Mouse (Mus musculus): Measurements from ENCODE around the gene Hoxa10.

The Hoxa10 gene

DNA sequence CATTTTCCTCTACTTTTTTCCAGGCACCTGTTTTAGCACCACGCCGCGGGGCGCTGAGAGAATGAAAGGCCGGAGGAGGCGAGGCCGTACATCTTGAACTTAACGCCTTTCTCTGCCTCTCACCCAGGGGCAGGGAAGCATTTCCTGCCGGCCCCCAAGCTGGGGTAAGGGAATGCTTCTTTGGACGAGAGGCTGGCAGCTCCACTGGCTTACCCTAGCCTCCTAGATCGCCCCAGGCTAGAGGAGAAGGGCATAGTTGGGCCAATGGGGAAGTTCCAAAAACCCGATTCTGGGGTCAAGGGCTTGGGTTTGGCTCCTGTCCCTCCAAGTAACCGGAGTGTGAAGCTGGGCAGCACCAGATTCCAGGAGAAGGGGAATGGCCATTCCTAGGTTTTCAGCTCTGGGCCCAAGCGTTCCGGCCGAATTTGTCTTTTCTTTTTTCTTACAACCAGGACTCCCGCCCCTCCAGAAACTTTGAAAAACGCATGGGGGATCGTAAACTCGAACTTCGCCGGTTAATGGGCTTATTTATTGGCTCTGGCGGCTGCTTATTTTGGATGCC lies 7.6 kb downstream of the Hoxa10 start:
- no peak for TF ChIP-seq GATA4 (IDR thresholded peaks at IDR 0.05; ENCODE audit: insufficient replicate concordance, low read length)

DNA sequence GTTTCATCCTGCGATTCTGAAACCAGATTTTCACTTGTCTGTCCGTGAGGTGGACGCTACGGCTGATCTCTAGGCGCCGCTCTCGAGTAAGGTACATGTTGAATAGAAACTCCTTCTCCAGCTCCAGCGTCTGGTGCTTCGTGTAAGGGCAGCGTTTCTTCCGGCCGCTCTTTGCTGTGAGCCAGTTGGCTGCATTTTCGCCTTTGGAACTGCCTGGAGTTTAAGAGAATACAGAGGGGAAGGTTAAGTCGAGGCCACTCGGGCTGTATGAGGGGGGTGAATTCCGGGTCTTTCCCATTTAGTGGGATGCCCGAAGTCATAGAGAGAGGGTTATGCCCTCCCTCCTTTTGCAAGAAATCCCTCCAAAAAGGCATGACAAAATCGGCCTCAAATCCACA lies 8.1 kb downstream of the Hoxa10 start:
- TF ChIP-seq GATA4 (IDR thresholded peaks at IDR 0.05; ENCODE audit: insufficient replicate concordance, low read length), result no peak

GRCm38 (mm10) chr6:52231885-52232567 lies 8.6 kb downstream of the Hoxa10 start:
- no peak for TF ChIP-seq GATA4 (IDR thresholded peaks at IDR 0.05; ENCODE audit: insufficient replicate concordance, low read length)

DNA sequence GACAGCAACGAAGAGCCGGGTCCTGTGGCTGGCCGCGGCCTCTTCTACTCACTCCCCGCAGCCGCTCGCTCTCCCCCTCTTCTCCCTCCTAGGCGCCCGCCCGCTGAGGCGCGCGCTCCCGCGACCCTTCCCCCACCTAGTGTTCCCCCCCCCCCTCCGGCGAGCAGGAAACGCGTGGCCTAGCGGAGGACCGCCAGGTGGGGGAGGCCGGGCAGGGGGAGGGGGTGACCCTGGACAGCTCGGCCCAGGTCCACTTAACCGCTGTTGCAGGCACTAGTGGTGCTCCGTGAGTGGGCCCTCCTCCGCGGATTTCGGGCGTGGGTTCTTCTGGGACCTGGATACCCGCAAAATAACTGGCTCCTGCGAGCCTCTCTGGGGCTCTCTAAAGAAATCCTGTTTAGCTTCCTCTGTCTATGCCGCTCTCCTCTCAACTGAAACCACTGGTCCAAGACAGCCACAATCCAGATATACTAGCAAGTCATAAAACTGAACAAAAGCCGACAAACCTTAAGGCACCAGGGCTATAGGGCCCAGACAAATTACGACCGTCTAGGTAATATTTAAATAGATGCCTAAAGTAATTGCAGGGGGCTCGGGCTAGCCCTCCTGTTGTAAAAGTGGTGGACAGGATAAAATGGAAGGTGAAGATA lies 10.0 kb downstream of the Hoxa10 start, which contains the start of gene Hoxa9:
Hoxa9 (minus strand) TSS at position 574 of the 650 bp plus-strand sequence.
- no peak for TF ChIP-seq GATA4 (IDR thresholded peaks at IDR 0.05; ENCODE audit: insufficient replicate concordance, low read length)

DNA sequence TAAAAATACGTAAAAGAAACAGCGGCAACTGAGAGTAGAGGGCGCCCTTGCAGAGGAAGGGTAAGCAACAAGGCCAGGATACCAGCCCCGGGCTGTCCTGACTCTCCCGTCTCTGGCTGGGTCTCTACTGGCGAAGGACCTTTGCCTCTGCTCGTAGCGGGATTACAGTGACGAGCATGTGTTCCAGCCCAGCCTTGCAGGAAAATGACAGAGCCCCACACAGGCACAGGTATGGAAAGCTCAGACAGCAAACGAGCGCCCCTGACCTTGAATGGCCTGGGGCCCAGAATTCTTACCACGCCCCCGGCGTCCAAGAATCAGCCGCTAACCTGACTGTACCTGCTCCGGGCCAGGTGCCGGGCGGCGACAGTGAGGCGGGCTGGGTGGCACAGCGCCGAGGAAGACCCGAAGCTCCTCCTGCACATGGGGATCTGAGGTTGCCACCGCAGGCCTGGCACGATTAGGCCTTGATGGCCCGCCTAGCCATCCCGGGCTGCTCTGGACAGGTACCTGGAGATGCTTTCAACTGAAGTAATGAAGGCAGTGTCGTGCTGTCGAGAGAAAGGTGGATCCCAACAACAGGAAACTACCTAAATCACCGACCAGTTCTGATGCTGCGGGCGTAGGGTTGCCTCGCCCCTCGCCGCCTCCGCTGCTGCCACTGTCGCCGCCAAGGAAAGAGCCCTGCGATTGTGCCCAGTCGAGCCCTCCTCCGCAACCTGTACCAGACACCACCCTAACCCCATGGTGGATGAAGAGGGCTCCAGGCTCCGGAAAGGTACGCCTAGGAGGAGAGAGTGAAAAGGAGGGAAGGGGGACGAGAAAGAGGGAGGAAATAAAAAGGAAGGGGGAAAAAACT lies 10.9 kb downstream of the Hoxa10 start:
- TF ChIP-seq GATA4 (IDR thresholded peaks at IDR 0.05; ENCODE audit: insufficient replicate concordance, low read length), result no peak

DNA sequence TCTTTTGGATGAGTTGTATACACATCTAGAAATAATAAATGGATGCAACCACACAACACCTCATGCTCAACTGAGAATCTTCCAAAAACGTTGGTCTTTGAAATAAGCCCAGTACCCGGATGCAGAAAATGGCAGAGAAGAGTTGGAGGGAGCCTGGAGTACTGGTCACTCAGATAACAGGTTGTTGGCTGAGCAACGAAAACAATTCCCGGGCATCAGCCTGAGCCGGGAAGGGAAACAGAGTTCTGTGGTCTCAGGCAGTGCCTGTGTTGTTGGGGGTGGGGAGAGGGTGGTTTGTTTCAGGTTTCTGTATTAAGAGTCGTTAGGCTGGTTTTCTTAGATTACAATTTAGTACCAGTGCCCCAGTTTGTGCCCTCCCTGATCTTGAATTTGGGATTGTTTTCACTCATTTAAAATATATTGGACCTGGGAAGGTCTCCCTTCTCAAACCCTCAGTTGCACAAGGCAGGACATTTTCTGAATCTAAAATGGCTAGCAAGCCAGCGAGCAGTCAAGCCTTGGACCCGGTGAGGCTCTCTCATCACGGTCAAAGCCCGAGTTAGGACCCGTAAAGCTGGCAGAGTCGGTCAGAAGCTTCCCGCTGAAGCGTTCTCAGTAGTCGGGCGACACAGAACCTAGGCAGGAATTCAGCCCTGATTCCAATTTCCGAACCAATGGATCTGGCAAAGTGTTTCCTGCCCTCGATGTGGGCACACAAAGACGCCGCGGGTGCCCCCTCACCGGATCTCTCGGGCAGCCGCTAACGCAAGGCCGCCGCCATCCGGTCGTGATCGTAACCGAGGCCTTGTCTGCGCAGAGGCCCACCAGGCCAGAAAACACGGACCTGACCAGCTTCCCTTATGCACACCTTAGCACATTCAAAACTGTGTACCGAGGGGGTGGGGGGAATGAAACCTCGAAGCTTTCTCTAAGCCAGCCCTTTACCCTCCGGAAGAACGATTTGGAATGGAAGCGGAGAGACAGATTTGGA lies 11.9 kb downstream of the Hoxa10 start:
- no peak for TF ChIP-seq GATA4 (IDR thresholded peaks at IDR 0.05; ENCODE audit: insufficient replicate concordance, low read length)

- no peak for TF ChIP-seq GATA4 (IDR thresholded peaks at IDR 0.05; ENCODE audit: insufficient replicate concordance, low read length)
Measured at GRCm38 (mm10) chr6:52227470-52228222, 13.0 kb downstream of the Hoxa10 start.

DNA sequence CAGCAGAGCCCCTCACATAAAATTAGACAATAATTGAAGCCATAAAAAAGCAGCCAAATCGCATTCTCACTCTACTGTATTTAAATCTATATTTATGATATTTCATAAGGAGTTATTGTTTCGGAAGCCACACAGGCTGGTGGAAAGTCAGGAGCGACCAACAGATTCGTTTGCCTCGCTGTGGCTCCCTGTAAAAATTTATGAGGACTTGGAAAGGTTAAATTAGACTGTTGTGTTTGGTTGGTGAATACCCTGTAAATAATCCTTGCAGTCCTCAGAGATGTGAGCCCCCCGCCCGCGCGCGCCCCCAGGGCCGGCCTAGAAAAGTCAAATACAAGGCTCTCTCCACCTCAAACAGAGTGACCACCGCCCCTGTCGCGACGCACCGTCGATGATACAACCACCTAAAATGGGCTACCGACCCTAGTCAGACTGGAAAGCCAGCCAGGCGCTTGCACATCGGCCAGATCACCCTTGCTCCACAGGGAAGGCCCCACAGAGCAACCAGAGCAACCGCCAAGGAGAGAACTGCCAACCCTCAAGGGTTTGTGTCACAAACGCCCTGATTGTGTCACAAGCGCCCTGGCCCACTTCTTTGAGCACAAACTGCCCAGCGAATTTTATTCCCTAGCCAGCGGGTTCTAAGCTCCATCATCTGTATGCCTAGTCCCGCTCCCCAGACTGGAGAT lies 13.9 kb downstream of the Hoxa10 start:
- no peak for TF ChIP-seq GATA4 (IDR thresholded peaks at IDR 0.05; ENCODE audit: insufficient replicate concordance, low read length)

DNA sequence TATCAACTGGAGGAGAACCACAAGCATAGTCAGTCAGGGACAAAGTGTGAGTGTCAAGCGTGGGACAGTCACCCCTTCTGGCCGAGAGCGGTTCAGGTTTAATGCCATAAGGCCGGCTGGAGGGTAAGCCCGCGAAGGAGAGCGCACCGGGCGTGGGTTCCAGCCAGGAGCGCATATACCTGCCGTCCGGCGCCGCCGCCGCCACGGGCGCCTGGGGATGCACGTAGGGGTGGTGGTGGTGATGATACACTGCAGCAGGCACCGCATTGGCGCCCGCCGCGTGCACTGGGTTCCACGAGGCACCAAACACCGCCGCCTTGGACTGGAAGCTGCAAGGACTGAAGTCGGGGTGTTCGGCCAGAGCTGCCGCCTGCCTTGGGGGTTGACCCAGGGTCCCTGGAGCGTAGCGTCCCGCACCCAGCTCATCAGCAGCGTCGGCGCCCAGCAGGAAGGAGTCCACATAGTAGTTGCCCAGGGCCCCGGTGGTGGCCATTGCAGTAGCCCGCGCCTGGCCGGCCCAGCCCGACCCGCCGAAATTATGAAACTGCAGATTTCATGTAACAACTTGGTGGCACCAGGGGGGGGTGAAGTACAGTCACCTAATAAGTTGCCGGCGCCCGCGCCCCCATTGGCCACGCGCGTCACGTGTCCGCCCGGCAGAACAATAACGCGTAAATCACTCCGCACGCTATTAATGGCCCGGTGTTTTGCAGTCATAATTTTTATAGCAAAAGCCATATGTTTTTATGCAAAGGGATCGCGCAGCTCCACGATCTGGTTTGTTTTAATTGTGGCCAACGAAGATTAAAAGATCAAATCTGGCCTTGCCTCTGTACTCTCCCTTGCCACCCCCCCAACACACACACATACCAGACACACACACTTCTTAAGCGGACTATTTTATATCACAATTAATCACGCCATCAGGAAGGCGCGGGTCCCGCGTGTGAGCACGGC lies 14.8 kb downstream of the Hoxa10 start:
- no peak for TF ChIP-seq GATA4 (IDR thresholded peaks at IDR 0.05; ENCODE audit: insufficient replicate concordance, low read length)

GRCm38 (mm10) chr6:52224895-52225611 lies 15.6 kb downstream of the Hoxa10 start:
- no peak for TF ChIP-seq GATA4 (IDR thresholded peaks at IDR 0.05; ENCODE audit: insufficient replicate concordance, low read length)

All from liver, adult (tissue).